Mouse (Mus musculus): ENCODE measurements around the gene Ruvbl1. TPM values are rescaled to one million over a fixed set of nuclear protein-coding genes. Genes with fewer than 3 reads are reported as not detected.

The Ruvbl1 gene
- polyA plus RNA-seq (2015; fragmentation: Nextera tagmentation; extraction: Ambion mirVana), result 89.9 and 109 TPM in 2 replicates

- H3K27ac ChIP-seq (replicated peaks), result peak within 1 kb of the TSS; percentile 48; the same call in 1 of the 2 replicates
- H3K36me3 ChIP-seq, result peaks cover 24% of the 10 kb centered on the region
- H3K4me3 ChIP-seq (replicated peaks), result peak within 1 kb of the TSS; percentile 70
- peaks cover 19% of the 10 kb centered on the region for H3K4me1 ChIP-seq
- WGBS, result under 1% methylated on average over 42 of the region's 42 CpGs
- H3K27me3 ChIP-seq (replicated peaks), result no peaks in the 10 kb centered on the region
- no peaks in the 10 kb centered on the region for H3K9me3 ChIP-seq (replicated peaks)
- peak within 1 kb of the TSS; percentile 75 for H3K9ac ChIP-seq (replicated peaks)
- peak; percentile 100 for ATAC-seq (ENCODE audit: low FRiP score)
- H3K4me2 ChIP-seq, result peak within 1 kb of the TSS; percentile 86
Observed at GRCm38 (mm10) chr6:88465181-88465920, at the start of gene Ruvbl1. Gene Ruvbl1, plus strand, starts transcription at chr6:88465409.

GRCm38 (mm10) chr6:88416130-88416758 is 49.0 kb upstream of the Ruvbl1 start:
- Histone ChIP-seq H3K4me1 (0 out of 2 replicates have a peak, but pooled peaks cover 5% of the 10 kb centered on the region), H3K4me2 (no peak overlapping the region), H3K9me3 (replicated peaks) (no peaks in the 10 kb centered on the region), H3K4me3 (replicated peaks) (no peak overlapping the region), H3K27me3 (replicated peaks) (no peaks in the 10 kb centered on the region), H3K9ac (replicated peaks) (no peak overlapping the region), H3K27ac (replicated peaks) (no peak overlapping the region), H3K36me3 (no peaks in the 10 kb centered on the region)
- WGBS, result 36% methylated on average over 7 of the region's 7 CpGs
- no peak for ATAC-seq (ENCODE audit: low FRiP score)

GRCm38 (mm10) chr6:88431202-88431601 is 34.0 kb upstream of the Ruvbl1 start:
- Histone ChIP-seq H3K36me3 (no peaks in the 10 kb centered on the region), H3K27ac (replicated peaks) (no peak overlapping the region), H3K4me2 (no peak overlapping the region), H3K4me1 (no peaks in the 10 kb centered on the region), H3K27me3 (replicated peaks) (no peaks in the 10 kb centered on the region), H3K9me3 (replicated peaks) (no peaks in the 10 kb centered on the region), H3K9ac (replicated peaks) (no peak overlapping the region), H3K4me3 (replicated peaks) (no peak overlapping the region)
- 37% methylated on average over 4 of the region's 4 CpGs for WGBS
- ATAC-seq (ENCODE audit: low FRiP score), result no peak

- Histone ChIP-seq H3K4me2 (no peak overlapping the region), H3K36me3 (no peaks in the 10 kb centered on the region), H3K4me3 (replicated peaks) (no peak overlapping the region), H3K9me3 (replicated peaks) (no peaks in the 10 kb centered on the region), H3K27ac (replicated peaks) (no peak overlapping the region), H3K27me3 (replicated peaks) (no peaks in the 10 kb centered on the region), H3K9ac (replicated peaks) (no peak overlapping the region), H3K4me1 (no peaks in the 10 kb centered on the region)
- WGBS, result 95% methylated on average over 7 of the region's 7 CpGs
- no peak for ATAC-seq (ENCODE audit: low FRiP score)
Observed at GRCm38 (mm10) chr6:88435609-88436008, 29.6 kb upstream of the Ruvbl1 start.

GRCm38 (mm10) chr6:88439056-88439455 is 26.2 kb upstream of the Ruvbl1 start:
- Histone ChIP-seq H3K4me3 (replicated peaks) (no peak overlapping the region), H3K27ac (replicated peaks) (no peak overlapping the region), H3K9ac (replicated peaks) (no peak overlapping the region), H3K4me2 (no peak overlapping the region), H3K36me3 (no peaks in the 10 kb centered on the region), H3K27me3 (replicated peaks) (no peaks in the 10 kb centered on the region), H3K4me1 (0 out of 2 replicates have a peak, but pooled peaks cover 2% of the 10 kb centered on the region), H3K9me3 (replicated peaks) (no peaks in the 10 kb centered on the region)
- no peak for ATAC-seq (ENCODE audit: low FRiP score)
- WGBS, result 71% methylated on average over 4 of the region's 4 CpGs

GRCm38 (mm10) chr6:88442551-88442950 is 22.7 kb upstream of the Ruvbl1 start:
- 79% methylated on average over 3 of the region's 3 CpGs for WGBS
- ATAC-seq (ENCODE audit: low FRiP score), result no peak
- Histone ChIP-seq H3K9ac (replicated peaks) (no peak overlapping the region), H3K4me1 (peaks cover 23% of the 10 kb centered on the region), H3K4me3 (replicated peaks) (no peak overlapping the region), H3K9me3 (replicated peaks) (no peaks in the 10 kb centered on the region), H3K36me3 (no peaks in the 10 kb centered on the region), H3K4me2 (no peak overlapping the region), H3K27me3 (replicated peaks) (no peaks in the 10 kb centered on the region), H3K27ac (replicated peaks) (no peak overlapping the region)

GRCm38 (mm10) chr6:88443446-88443845 is 21.8 kb upstream of the Ruvbl1 start:
- Histone ChIP-seq H3K27ac (replicated peaks) (no peak overlapping the region), H3K27me3 (replicated peaks) (no peaks in the 10 kb centered on the region), H3K9ac (replicated peaks) (no peak overlapping the region), H3K9me3 (replicated peaks) (no peaks in the 10 kb centered on the region), H3K4me2 (no peak overlapping the region), H3K4me1 (peaks cover 23% of the 10 kb centered on the region), H3K36me3 (no peaks in the 10 kb centered on the region), H3K4me3 (replicated peaks) (no peak overlapping the region)
- no peak for ATAC-seq (ENCODE audit: low FRiP score)
- WGBS, result 80% methylated on average over 3 of the region's 3 CpGs

GRCm38 (mm10) chr6:88444076-88444750 is 21.0 kb upstream of the Ruvbl1 start:
- Histone ChIP-seq H3K27ac (replicated peaks) (no peak overlapping the region), H3K36me3 (no peaks in the 10 kb centered on the region), H3K27me3 (replicated peaks) (no peaks in the 10 kb centered on the region), H3K4me1 (peaks cover 23% of the 10 kb centered on the region), H3K4me3 (replicated peaks) (no peak overlapping the region), H3K9me3 (replicated peaks) (no peaks in the 10 kb centered on the region), H3K4me2 (no peak overlapping the region), H3K9ac (replicated peaks) (no peak overlapping the region)
- 82% methylated on average over 7 of the region's 7 CpGs for WGBS
- no peak for ATAC-seq (ENCODE audit: low FRiP score)

GRCm38 (mm10) chr6:88445661-88446060 is 19.5 kb upstream of the Ruvbl1 start:
- no peaks in the 10 kb centered on the region for H3K36me3 ChIP-seq
- H3K27me3 ChIP-seq (replicated peaks), result no peaks in the 10 kb centered on the region
- ATAC-seq (ENCODE audit: low FRiP score), result no peak
- WGBS, result 20% methylated on average over 5 of the region's 5 CpGs
- H3K4me3 ChIP-seq (replicated peaks), result peak overlapping the region; percentile 98
- H3K9ac ChIP-seq (replicated peaks), result peak overlapping the region; percentile 96
- H3K27ac ChIP-seq (replicated peaks), result no peak overlapping the region
- H3K4me2 ChIP-seq, result peak overlapping the region; percentile 86
- peaks cover 23% of the 10 kb centered on the region for H3K4me1 ChIP-seq
- no peaks in the 10 kb centered on the region for H3K9me3 ChIP-seq (replicated peaks)

- WGBS, result 1% methylated on average over 63 of the region's 72 CpGs
- Histone ChIP-seq H3K27me3 (replicated peaks) (no peaks in the 10 kb centered on the region), H3K4me3 (replicated peaks) (peak within 1 kb of the TSS; percentile 98), H3K4me1 (peaks cover 23% of the 10 kb centered on the region), H3K27ac (replicated peaks) (peak within 1 kb of the TSS; percentile 75), H3K4me2 (peak within 1 kb of the TSS; percentile 86), H3K9me3 (replicated peaks) (no peaks in the 10 kb centered on the region), H3K9ac (replicated peaks) (peak within 1 kb of the TSS; percentile 96), H3K36me3 (no peaks in the 10 kb centered on the region)
- peak; percentile 93 for ATAC-seq (ENCODE audit: low FRiP score)
Observed at GRCm38 (mm10) chr6:88446063-88447002, 18.9 kb upstream of the Ruvbl1 start, which contains the start of gene Eefsec. Gene Eefsec, minus strand, starts transcription at chr6:88446539.

- 19% methylated on average over 4 of the region's 4 CpGs for WGBS
- H3K4me1 ChIP-seq, result peaks cover 23% of the 10 kb centered on the region
- H3K27me3 ChIP-seq (replicated peaks), result no peaks in the 10 kb centered on the region
- H3K9me3 ChIP-seq (replicated peaks), result no peaks in the 10 kb centered on the region
- H3K4me2 ChIP-seq, result no peak overlapping the region
- no peak for ATAC-seq (ENCODE audit: low FRiP score)
- H3K9ac ChIP-seq (replicated peaks), result no peak overlapping the region
- H3K4me3 ChIP-seq (replicated peaks), result no peak overlapping the region
- H3K36me3 ChIP-seq, result no peaks in the 10 kb centered on the region
- H3K27ac ChIP-seq (replicated peaks), result no peak overlapping the region
Observed at GRCm38 (mm10) chr6:88447454-88447853, 17.8 kb upstream of the Ruvbl1 start.

Data from neural tube, embryonic 15.5 days (tissue).